Mouse (Mus musculus): ENCODE measurements around the gene Camkk2.

Gene Camkk2

GRCm38 (mm10) chr5:122695516-122695915, 83.7 kb downstream of the Camkk2 start:
- DNase-seq = no peak

- DNase-seq = no peak
These were observed 85.6 kb downstream of the Camkk2 start for GRCm38 (mm10) chr5:122693431-122694207.

- no peak for DNase-seq
These were observed 88.7 kb downstream of the Camkk2 start for GRCm38 (mm10) chr5:122690486-122690885.

GRCm38 (mm10) chr5:122689153-122689552, 90.1 kb downstream of the Camkk2 start:
- DNase-seq = no peak

- no peak for DNase-seq
These were observed 91.8 kb downstream of the Camkk2 start for GRCm38 (mm10) chr5:122687391-122687790.

- DNase-seq = no peak
These were observed 95.3 kb downstream of the Camkk2 start for GRCm38 (mm10) chr5:122683926-122684325.

GRCm38 (mm10) chr5:122681276-122681675, 97.9 kb downstream of the Camkk2 start:
- DNase-seq = no peak
